10 mouse cellular contexts compared by ENCODE assay signal in the genomic region with DNA sequence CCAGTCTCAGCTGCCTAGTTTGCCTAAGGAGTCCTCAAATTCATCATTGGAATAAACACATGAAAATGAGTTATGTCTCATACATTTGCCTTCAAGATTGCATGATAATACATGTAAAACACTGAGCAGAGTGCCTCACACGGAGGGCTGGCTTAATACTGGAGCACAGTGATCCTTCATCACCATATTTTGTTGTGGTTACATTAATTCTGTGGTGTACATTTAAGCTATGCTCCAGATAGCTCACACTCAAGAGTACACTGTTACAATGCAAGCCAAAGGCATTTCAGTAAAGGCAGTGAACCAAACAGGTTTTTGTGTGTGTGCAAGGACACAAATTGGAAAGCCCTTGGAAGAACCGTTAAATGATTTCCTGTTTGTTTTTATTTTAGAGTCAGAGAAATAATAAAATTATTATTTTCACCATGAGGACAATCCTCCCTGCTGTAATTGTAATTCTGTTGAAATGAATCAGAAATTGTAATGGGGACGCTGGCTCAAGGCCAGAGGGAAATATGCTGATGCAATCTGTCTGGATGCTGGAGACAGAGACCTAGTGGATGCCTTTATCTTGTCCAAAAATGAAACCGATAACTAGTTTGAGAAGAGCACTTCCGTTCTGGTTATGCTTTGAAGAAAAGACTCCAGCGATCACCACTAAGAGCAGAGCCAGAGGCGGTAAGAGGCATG.
A peak's percentile ranks its signal among the peaks of the same experiment; 100 is the strongest.
DNase-seq lines count a peak whose midpoint lies in the region; ATAC-seq and TF ChIP-seq lines count a peak whose summit lies in the region.
"Had no signal": no experiment of that assay in that cellular context is flagged by ENCODE, and none has a peak within 500 bp of the region (broad histone marks: within the 10 kb centered on the region; RNA-seq: fewer than 3 reads in every experiment).

No protein-coding gene starts in this region.

- 84% methylated on average over 7 of the region's 7 CpGs for WGBS in heart, embryonic 10.5 days

- no peaks in the 10 kb centered on the region for H3K9me3 ChIP-seq in heart, embryonic 10.5 days
- H3K9me3 ChIP-seq: G1E; lung, embryonic 15.5 days had no signal

- no peak for TF ChIP-seq POLR2A in embryonic fibroblast, embryonic 13.5 days (IDR thresholded peaks at IDR 0.05; ENCODE audit: low read depth, low read length)

- no peak for ATAC-seq in inflammation-experienced regulatory T-cells, adult 6 months

- no peak overlapping the region for H3K27ac ChIP-seq in heart, embryonic 10.5 days
- peak overlapping the region; percentile 42; the same call in 1 of the 2 replicates for H3K27ac ChIP-seq in embryonic fibroblast, embryonic 13.5 days (ENCODE audit: insufficient read depth, low read length)
- H3K27ac ChIP-seq: lung, embryonic 15.5 days had no signal

- no peak overlapping the region for H3K4me3 ChIP-seq in heart, embryonic 10.5 days
- H3K4me3 ChIP-seq in embryonic fibroblast, embryonic 13.5 days (ENCODE audit: insufficient read depth, low read length) = no peak overlapping the region
- H3K4me3 ChIP-seq: lung, embryonic 15.5 days had no signal

- H3K4me1 ChIP-seq in heart, embryonic 10.5 days = no peaks in the 10 kb centered on the region
- H3K4me1 ChIP-seq in embryonic fibroblast, embryonic 13.5 days (ENCODE audit: control insufficient read depth, insufficient read depth, low read length) = peaks cover 10% of the 10 kb centered on the region

- H3K27me3 ChIP-seq in heart, embryonic 10.5 days (ENCODE audit: insufficient read depth, poor library complexity, severe bottlenecking) = no peaks in the 10 kb centered on the region
- H3K27me3 ChIP-seq: lung, embryonic 15.5 days had no signal

- H3K36me3 ChIP-seq in heart, embryonic 10.5 days = no peaks in the 10 kb centered on the region
- H3K36me3 ChIP-seq: G1E; lung, embryonic 15.5 days had no signal

- peak; percentile 11 to 28 for DNase-seq in heart, adult 9 months (ENCODE audit: low spot score in 2 of 2)
- no peak for DNase-seq in heart, embryonic 10.5 days (ENCODE audit: low spot score)
- DNase-seq in Muller cell, postnatal 12 days (ENCODE audit: inconsistent ontology term) = peak; percentile 85
- DNase-seq in layer of hippocampus, postnatal 10 days (ENCODE audit: low spot score in 2 of 2) = peak; percentile 64 to 72
- DNase-seq in embryo, embryonic 10.5 days (ENCODE audit: low spot score) = no peak
- DNase-seq in thymus, postnatal 0 days (ENCODE audit: low spot score) = no peak

- no peak for TF ChIP-seq CTCF in embryonic fibroblast, embryonic 13.5 days (IDR thresholded peaks at IDR 0.05; ENCODE audit: borderline replicate concordance, insufficient read depth, low read length)

Comparison
In these comparisons a context has a peak if more than half of its experiments do, and no peak if none do; other contexts are left out.
1. DNase-seq: peak in heart, adult 9 months (2 of 2), Muller cell, postnatal 12 days (single experiment) and layer of hippocampus, postnatal 10 days (2 of 2); none in heart, embryonic 10.5 days (single experiment), embryo, embryonic 10.5 days (single experiment) and thymus, postnatal 0 days (single experiment).